Mouse (Mus musculus): ENCODE results near the gene Mrpl9.

- TF ChIP-seq GATA1 (IDR thresholded peaks at IDR 0.05; ENCODE audit: low read length): no peak
- TF ChIP-seq TAL1 (IDR thresholded peaks at IDR 0.05; ENCODE audit: low read length): no peak
Observed at GRCm38 (mm10) chr3:94404366-94405054, 38.6 kb upstream of the Mrpl9 start.

Data from erythroblast, embryonic 14.5 days (primary cell).